In the genomic region with DNA sequence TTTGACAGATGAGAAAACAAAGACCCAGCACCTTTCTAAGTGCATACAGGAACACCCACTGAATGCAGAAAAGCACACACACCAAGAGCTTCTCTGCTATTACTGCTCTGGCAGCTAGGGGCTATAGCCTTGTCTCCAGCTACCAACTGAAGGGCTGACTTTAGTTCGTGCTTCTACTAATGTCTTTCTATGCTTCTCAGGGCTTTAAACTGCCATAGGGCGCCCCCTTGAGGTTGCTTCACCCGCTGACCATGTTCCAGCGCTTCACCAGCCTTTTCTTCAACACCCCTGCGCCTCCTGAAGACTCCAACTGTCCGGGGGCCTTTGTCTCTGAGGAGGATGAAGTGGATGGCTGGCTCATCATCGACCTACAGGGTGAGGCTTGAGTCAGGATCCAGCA, we compare ENCODE assay signal across 9 mouse cellular contexts. TPM values are rescaled to one million over a fixed set of nuclear protein-coding genes. Genes with fewer than 3 reads are reported as not detected.
A peak's percentile ranks its signal among the peaks of the same experiment; 100 is the strongest.
DNase-seq lines count a peak whose midpoint lies in the region; ATAC-seq and TF ChIP-seq lines count a peak whose summit lies in the region.
"Had no signal": no experiment of that assay in that cellular context is flagged by ENCODE, and none has a peak within 500 bp of the region (broad histone marks: within the 10 kb centered on the region; RNA-seq: fewer than 3 reads in every experiment).

No protein-coding gene starts in this region.

- WGBS in heart, postnatal 0 days: 34% methylated on average over 7 of the region's 7 CpGs

- TF ChIP-seq EP300 in CH12.LX (IDR thresholded peaks at IDR 0.05; ENCODE audit: low read length): no peak
- no peak for TF ChIP-seq EP300 in heart, postnatal 0 days (IDR thresholded peaks at IDR 0.05; ENCODE audit: low read depth)

- in situ Hi-C loops in CH12.LX (cut with MboI; ENCODE audit: low pct_ligation_motif_present, low pct_unique_long_range_greater_than_20kb, low sequenced_read_pairs): loop anchor here (5.0 to 25.0 kb wide), 2 partner anchors 148 to 298 kb away; a partner anchor contains a TSS

- peak; percentile 86 for TF ChIP-seq RAD21 in CH12.LX (IDR thresholded peaks at IDR 0.05; ENCODE audit: low read depth, low read length)

- no peaks in the 10 kb centered on the region for H3K9me3 ChIP-seq in CH12.LX (replicated peaks; ENCODE audit: low read length)
- H3K9me3 ChIP-seq in heart, postnatal 0 days (replicated peaks; ENCODE audit: control insufficient read depth, low read length): no peaks in the 10 kb centered on the region
- H3K9me3 ChIP-seq: limb, embryonic 15.5 days had no signal

- peak; percentile 87 for DNase-seq in CH12.LX (ENCODE audit: extremely low read depth)
- peak; percentile 90 for DNase-seq in adrenal gland, postnatal 10 days
- DNase-seq in embryo, embryonic 9.5 days (ENCODE audit: extremely low spot score): peak; percentile 70
- DNase-seq in heart, postnatal 0 days (ENCODE audit: low spot score): peak; percentile 85
- peak; percentile 86 for DNase-seq in layer of hippocampus, adult 9-11 months
- DNase-seq in lung, postnatal 4 days: peak; percentile 84 to 90
- DNase-seq in right cerebral cortex, adult 2 months (ENCODE audit: low spot score in 2 of 2): peak; percentile 85 to 88
- DNase-seq in urinary bladder, postnatal 10 days (ENCODE audit: low spot score): peak; percentile 54

- H3K36me3 ChIP-seq in CH12.LX (replicated peaks in 1 of 2; ENCODE audit: control insufficient read depth in 1 of 2, insufficient read depth in 1 of 2, low read length in 1 of 2): peaks cover 11 to 39% of the 10 kb centered on the region in 2 experiments
- H3K36me3 ChIP-seq in heart, postnatal 0 days (replicated peaks; ENCODE audit: control insufficient read depth, insufficient read depth, low read length): peaks cover 50% of the 10 kb centered on the region

- peaks cover 0 to 22% of the 10 kb centered on the region in 2 experiments; a peak in 3 of 4 replicates for H3K4me1 ChIP-seq in CH12.LX (ENCODE audit: control insufficient read depth in 1 of 2, insufficient read depth in 2 of 2)
- peaks cover 44% of the 10 kb centered on the region for H3K4me1 ChIP-seq in heart, postnatal 0 days (ENCODE audit: control insufficient read depth, insufficient read depth)

- dilution Hi-C loops in CH12.LX (cut with MboI; ENCODE audit: extremely low pct_ligation_motif_present, extremely low pct_unique_long_range_greater_than_20kb, low sequenced_read_pairs): no loop called here

- H3K4me2 ChIP-seq in CH12.LX (ENCODE audit: insufficient read depth, low read depth, poor library complexity, severe bottlenecking): no peak overlapping the region
- no peak overlapping the region for H3K4me2 ChIP-seq in heart, postnatal 0 days (ENCODE audit: low read depth, low read length)
- H3K4me2 ChIP-seq: limb, embryonic 15.5 days had no signal

- TF ChIP-seq CTCF in CH12.LX (conservative IDR thresholded peaks at IDR 0.05 in 1 of 2, IDR thresholded peaks at IDR 0.05 in 1 of 2; ENCODE audit: low read depth in 2 of 2, low read length in 2 of 2): peak; percentile 11 to 96; a peak in 3 of 4 replicates
- peak; percentile 73 for TF ChIP-seq CTCF in heart, postnatal 0 days (IDR thresholded peaks at IDR 0.05; ENCODE audit: low read depth)

- ATAC-seq in heart, postnatal 0 days (ENCODE audit: insufficient read depth, low read depth): no peak

- H3K4me3 ChIP-seq in CH12.LX (replicated peaks in 1 of 3; ENCODE audit: low read depth in 2 of 3, low read length in 2 of 3, poor library complexity in 1 of 3): no peak overlapping the region
- no peak overlapping the region for H3K4me3 ChIP-seq in heart, postnatal 0 days (ENCODE audit: low read depth, low read length)
- H3K4me3 ChIP-seq: limb, embryonic 15.5 days had no signal

- H3K9ac ChIP-seq in CH12.LX (ENCODE audit: insufficient read depth, low read depth): no peak overlapping the region
- H3K9ac ChIP-seq in heart, postnatal 0 days (replicated peaks; ENCODE audit: low read depth, low read length): no peak overlapping the region
- H3K9ac ChIP-seq: limb, embryonic 15.5 days had no signal

- no peak overlapping the region for H3K27ac ChIP-seq in CH12.LX (ENCODE audit: insufficient read depth, low read depth)
- no peak overlapping the region for H3K27ac ChIP-seq in heart, postnatal 0 days (ENCODE audit: low read depth)
- H3K27ac ChIP-seq: limb, embryonic 15.5 days had no signal

- H3K79me2 ChIP-seq in CH12.LX (replicated peaks; ENCODE audit: control insufficient read depth, extremely low read depth, insufficient read depth, poor library complexity, severe bottlenecking): no peaks in the 10 kb centered on the region

- no peak for TF ChIP-seq POLR2A in CH12.LX (IDR thresholded peaks at IDR 0.05; ENCODE audit: low read depth, low read length)

- peaks cover 11% of the 10 kb centered on the region for H3K27me3 ChIP-seq in CH12.LX (replicated peaks)
- H3K27me3 ChIP-seq in heart, postnatal 0 days (ENCODE audit: control insufficient read depth, insufficient read depth, low read length): no peaks in the 10 kb centered on the region

TF ChIP-seq in CH12.LX, 34 proteins besides CTCF, POLR2A, EP300 and RAD21:
- TF ChIP-seq SIN3A (IDR thresholded peaks at IDR 0.05; ENCODE audit: low read length): no peak
- no peak for TF ChIP-seq GABPA (IDR thresholded peaks at IDR 0.05; ENCODE audit: insufficient replicate concordance, low read depth, low read length)
- TF ChIP-seq TCF12 (IDR thresholded peaks at IDR 0.05; ENCODE audit: low read depth, low read length): no peak
- TF ChIP-seq SMC3 (IDR thresholded peaks at IDR 0.05; ENCODE audit: low read depth, low read length): peak; percentile 77
- TF ChIP-seq ELF1 (IDR thresholded peaks at IDR 0.05; ENCODE audit: low read depth, low read length): peak; percentile 33; the same call in 1 of the 2 replicates
- no peak for TF ChIP-seq MEF2A (IDR thresholded peaks at IDR 0.05; ENCODE audit: borderline replicate concordance, low read depth, low read length)
- no peak for TF ChIP-seq RCOR1 (conservative IDR thresholded peaks at IDR 0.05; ENCODE audit: low read depth, low read length)
- TF ChIP-seq MYC (IDR thresholded peaks at IDR 0.05; ENCODE audit: low read depth, low read length): 0 out of 2 replicates have a peak, but pooled peaks have one; percentile 47
- TF ChIP-seq NELFE (IDR thresholded peaks at IDR 0.05; ENCODE audit: low read depth, low read length): peak; percentile 49; the same call in 1 of the 2 replicates
- no peak for TF ChIP-seq ZMIZ1 (IDR thresholded peaks at IDR 0.05; ENCODE audit: low read depth, low read length)
- peak; percentile 46; the same call in 1 of the 2 replicates for TF ChIP-seq IRF4 (IDR thresholded peaks at IDR 0.05; ENCODE audit: low read depth, low read length)

RNA-seq across cellular contexts. Expression of a gene that starts 4.2 kb away (rescaled TPM):
- total RNA-seq in CH12.LX (2012; rRNA removed): 2.9 and 3.9 TPM in 2 replicates
- total RNA-seq in CH12.LX (2014; rRNA removed): 1.9 and 2.4 TPM in 2 replicates
- polyA plus RNA-seq in CH12.LX (2012; ENCODE audit: insufficient read length, low read depth): 6.4 and 6.9 TPM in 2 replicates
- total RNA-seq in adrenal gland, postnatal 10 days (2021): 100 to 1,000 TPM; 234 to 237 TPM
- 348 and 401 TPM in 2 replicates for total RNA-seq in heart, postnatal 0 days (2014; rRNA removed; ENCODE audit: low replicate concordance)
- polyA plus RNA-seq in heart, postnatal 0 days (2015; fragmentation: Nextera tagmentation; extraction: Ambion mirVana): 197 and 202 TPM in 2 replicates

RNA-seq across cellular contexts. Expression of a gene that starts 27.9 kb away (rescaled TPM):
- total RNA-seq in CH12.LX (2012; rRNA removed) (26.5 and 29.0 TPM in 2 replicates), CH12.LX (2014; rRNA removed) (32.1 and 39.1 TPM in 2 replicates)
- polyA plus RNA-seq in CH12.LX (2012; ENCODE audit: insufficient read length, low read depth): 52.6 and 57.3 TPM in 2 replicates
- 10 to 100 TPM; 28.5 to 33.5 TPM for total RNA-seq in adrenal gland, postnatal 10 days (2021)
- total RNA-seq in heart, postnatal 0 days (2014; rRNA removed; ENCODE audit: low replicate concordance): 43.7 and 49.0 TPM in 2 replicates
- 42.9 and 43.3 TPM in 2 replicates for polyA plus RNA-seq in heart, postnatal 0 days (2015; fragmentation: Nextera tagmentation; extraction: Ambion mirVana)

Comparison
In these comparisons a context has a peak if more than half of its experiments do, and no peak if none do; other contexts are left out.
1. RNA of a gene that starts 4.2 kb away (total RNA-seq): 348 to 401 TPM in heart, postnatal 0 days and 234 to 237 TPM in adrenal gland, postnatal 10 days; 1.9 to 3.9 TPM in CH12.LX; every median in the first group is over 10 times any median in the second.
2. Peak in every context shown above with its lines, with median percentiles within 50 percentile points of each other: DNase-seq.